Mouse (Mus musculus): Measurements from ENCODE around the gene Plekha4.
A peak's percentile ranks its signal among the peaks of the same experiment; 100 is the strongest.
"Not testable (repeated sequence)": the region's sequence is repeated elsewhere in the genome, so short reads cannot be mapped to it uniquely, and the experiment has no call there.

The Plekha4 gene

DNA sequence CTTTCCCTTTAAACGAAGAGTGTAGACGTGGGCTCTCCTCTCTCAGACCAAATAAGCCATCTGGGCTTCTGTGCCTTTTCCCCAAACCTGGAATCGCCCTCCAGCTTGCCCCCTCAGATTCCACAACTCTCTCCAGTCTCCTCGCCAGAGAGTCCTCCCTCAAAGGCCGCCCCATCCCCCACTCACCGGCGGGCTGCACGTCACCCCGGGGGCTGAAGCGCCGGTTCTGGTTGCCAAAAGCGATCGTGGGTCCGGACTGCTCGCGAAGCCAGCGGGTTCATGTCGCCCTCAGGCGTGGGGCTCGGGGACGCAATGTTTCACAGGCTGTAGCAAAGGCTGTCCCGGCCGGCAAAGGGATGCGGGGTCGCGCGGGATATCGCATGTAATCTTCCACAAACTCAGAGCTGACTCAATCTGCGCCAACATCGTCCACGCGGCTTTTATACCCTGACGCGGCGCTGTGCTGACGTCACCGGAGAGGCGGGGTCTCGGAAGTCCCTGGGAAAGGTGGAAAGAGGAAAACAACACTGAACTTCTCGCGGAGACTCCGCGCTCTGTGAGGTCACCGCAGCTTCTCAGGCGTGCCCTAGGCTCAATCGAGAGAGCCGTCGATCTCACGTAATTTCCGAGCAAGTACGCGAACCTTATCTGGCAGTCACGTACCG is at the start of gene Plekha4, which contains the start of gene Ppp1r15a:
Gene Plekha4, plus strand, starts transcription at position 522 of the 665 bp plus-strand sequence.
Gene Ppp1r15a, minus strand, starts transcription at position 460 of the 665 bp plus-strand sequence.
- DNase-seq (ENCODE audit: low spot score): peak; percentile 89

DNA sequence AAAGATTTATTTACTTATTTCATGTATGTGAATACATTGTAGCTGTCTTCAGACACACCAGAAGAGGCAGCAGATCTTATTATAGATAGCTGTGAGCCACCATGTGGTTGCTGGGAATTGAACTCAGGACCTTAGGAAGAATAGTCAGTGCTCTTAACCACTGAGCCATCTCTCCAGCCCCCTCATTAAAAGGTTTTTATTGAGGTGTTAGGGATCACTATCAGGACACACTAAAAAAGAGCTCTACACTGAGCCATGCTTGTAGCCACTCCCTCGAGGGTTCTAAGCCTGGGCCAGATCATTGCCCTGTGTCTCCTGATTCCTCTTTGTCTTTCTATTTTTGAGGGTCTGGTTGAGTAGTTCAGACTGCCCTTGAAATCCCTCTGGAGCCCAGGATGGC is 49.7 kb upstream of the Plekha4 start:
- DNase-seq (ENCODE audit: low spot score): no peak

DNA sequence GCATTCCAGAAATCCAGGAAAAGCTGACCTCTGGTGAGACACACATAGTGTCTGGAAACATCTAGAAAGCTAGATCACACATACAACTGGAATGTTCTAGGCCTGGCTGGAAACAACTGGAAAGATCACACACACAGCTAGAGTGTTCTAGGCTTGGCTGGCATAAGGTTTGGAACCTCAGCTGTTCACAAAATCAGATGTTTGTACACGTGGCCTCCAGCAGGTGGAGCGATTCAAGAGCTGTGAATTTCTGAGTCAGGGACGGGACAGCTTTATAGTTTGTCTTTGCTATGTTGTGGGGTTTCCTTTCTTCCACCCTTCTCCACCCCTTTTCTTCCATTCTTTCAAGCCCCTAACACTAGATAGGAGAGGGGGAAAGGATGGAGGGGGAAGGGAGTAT is 49.1 kb upstream of the Plekha4 start:
- DNase-seq (ENCODE audit: low spot score): no peak

DNA sequence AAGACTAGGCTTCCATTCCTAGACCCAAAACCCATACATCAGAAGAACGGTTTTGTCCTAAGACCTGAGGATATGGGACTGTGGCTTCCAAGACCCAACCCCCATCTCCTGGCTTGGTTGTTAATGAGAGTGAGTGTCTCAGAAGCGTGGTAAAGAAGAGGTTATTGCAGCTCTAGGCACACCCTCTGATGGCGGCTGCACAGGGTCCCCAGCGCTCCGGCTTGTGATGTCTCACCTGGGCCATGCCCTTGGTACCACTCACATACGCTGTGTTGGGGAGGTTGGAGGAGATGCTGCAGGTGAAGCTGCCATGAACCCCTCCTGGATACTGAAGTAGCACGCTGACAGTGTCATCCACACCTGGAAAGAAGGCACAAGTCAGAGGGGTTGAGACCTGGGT is 47.4 kb upstream of the Plekha4 start:
- DNase-seq (ENCODE audit: low spot score): no peak

DNA sequence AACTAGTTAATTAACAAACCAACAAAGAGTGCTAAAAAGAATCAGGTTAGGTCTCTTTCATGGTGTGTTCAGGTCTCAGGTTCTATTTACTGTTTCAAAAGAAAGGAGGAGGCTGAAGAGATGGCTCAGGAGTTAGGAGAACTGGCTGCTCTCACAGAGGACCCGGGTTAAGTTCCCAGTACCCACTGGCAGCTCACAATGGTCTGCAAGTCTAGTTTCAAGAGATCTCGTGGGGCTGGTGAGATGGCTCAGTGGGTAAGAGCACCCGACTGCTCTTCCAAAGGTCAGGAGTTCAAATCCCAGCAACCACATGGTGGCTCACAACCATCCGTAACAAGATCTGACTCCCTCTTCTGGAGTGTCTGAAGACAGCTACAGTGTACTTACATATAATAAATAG is 45.8 kb upstream of the Plekha4 start:
- not testable (repeated sequence) for DNase-seq (ENCODE audit: low spot score)

DNA sequence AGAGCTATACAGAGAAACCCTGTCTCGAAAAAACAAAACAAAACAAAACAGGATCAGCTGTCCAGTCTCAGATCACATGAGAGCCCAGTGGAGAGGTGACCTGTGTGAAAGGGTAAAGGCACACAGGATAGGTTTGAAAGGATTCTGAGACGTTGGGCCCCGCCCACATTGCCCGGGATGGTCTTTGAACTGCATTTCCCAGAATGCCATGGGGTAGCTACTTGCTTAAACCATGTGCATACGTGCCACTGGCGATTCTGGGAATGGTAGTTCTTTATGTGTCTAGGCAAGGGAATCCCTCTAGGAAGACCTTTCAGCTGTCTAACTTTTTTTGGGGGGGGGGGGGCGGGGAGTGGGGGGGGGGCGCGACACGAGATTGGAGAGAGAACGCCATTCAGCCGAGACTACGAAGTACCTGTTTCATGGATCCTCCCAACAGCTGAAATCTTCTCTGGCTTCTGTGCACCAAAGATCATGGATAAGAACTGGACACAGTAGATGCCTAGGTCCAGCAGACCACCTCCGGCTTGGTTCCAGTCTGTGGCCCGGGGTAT is 44.7 kb upstream of the Plekha4 start, which contains the start of gene Tulp2:
Gene Tulp2, plus strand, starts transcription at position 504 of the 554 bp plus-strand sequence.
- DNase-seq (ENCODE audit: low spot score): no peak

DNA sequence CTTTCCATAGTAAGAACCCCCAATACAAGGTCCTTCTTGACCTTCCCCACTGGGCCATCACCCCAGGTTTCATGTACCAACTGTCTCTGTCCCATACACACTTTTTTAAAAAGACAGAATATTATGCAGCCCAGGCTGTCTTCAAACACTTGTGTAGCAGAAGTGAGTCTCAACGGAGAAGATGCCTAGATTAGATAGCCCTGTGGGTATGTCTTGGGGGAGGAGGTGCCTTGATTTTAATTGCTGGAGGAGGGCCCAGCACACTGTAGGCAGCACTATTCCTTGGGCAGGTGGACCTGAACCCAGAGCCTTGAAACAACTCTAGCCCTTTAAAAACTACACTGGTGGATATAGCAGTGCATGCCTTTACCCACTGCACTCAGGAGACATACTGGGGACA is 44.0 kb upstream of the Plekha4 start:
- DNase-seq (ENCODE audit: low spot score): no peak

DNA sequence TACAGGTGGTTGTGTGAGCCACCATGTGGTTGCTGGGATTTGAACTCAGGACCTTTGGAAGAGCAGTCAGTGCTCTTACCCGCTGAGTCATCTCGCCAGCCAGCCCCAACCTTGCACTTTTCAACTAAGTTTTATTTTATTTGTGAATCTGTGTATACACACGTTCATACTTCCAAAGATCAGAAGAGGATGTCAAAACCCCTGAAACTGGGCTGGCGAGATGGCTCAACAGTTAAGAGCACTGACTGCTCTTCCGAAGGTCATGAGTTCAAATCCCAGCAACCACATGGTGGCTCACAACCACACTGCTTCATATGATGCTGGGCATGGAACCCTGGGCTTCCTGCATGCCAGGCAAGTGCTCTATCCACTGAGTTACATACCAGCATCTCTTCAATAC is 41.1 kb upstream of the Plekha4 start:
- DNase-seq (ENCODE audit: low spot score): not testable (repeated sequence)

DNA sequence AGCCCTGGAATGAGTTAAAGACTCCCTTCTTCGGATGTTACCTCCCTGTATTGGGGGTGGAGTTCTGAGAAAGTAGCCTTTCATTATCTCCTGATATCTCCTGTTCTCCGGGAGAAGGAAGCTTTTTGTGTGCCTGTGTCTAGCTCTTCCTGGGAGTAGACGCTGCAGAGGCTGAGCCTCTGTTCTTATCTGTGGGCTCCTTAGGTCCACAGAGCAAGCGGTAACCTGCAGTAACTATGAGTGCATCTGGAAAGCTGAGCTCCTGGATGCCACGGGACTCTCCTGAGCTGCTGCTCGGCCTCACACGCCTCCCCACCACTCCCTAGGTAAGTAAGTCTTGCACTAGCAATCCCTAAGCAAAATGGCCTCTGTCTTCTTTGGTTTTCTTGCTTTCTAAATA is 40.0 kb upstream of the Plekha4 start:
- DNase-seq (ENCODE audit: low spot score): no peak

DNA sequence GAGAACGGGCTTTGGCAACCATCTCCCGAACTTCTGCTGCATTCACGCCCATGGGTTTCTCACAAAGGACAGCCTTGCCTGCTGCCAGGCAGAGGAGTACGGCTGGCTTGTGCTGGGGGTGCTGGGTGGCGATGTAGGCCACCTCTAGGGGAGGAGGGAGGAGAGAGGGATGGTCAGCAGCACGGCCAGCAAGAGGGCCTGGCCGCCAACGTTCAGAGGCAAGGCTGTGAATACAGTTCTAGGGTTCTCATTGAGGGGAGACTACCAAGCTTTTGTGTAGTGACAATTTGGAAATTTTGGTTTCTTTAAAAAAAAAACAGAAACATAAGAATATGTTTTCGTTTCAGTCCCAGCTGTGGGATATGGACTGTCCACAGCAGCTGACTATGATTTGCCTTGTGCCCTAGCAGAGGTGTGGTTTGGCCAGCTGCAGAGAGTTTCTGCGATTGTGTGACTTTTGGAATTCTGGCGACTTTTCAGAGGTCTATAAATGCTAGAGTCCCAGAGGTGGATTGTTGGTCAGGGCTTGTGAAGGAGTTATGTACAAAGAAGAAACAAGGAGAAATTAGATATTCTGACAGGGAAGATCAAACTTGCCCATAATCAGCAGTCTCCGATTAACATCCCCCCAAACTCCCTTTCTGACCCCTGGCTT is 39.2 kb upstream of the Plekha4 start, which contains the start of gene Gm45808:
Gene Gm45808, minus strand, starts transcription at position 51 of the 655 bp plus-strand sequence.
- DNase-seq (ENCODE audit: low spot score): no peak

DNA sequence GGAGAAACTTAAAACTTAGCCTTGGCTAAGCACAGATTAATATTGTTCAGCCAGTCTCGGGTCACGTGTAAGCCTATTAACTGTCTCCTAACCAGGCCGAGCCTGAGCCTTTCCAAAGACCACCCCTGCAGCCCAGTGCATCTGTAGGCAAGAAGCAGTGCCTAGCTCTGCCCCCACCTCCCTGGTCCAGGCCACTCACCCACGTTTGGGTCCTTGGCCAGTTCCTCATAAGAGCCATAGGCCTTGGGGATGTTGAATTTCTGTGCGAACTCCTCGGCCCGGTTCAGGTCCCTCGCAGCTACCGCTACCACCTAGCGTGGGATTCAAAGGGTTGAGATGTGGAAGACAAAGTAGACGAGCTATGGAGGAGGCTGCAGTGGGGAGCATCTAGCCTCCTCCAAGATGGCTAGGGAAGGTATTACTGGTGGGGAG is 38.3 kb upstream of the Plekha4 start:
- DNase-seq (ENCODE audit: low spot score): no peak

DNA sequence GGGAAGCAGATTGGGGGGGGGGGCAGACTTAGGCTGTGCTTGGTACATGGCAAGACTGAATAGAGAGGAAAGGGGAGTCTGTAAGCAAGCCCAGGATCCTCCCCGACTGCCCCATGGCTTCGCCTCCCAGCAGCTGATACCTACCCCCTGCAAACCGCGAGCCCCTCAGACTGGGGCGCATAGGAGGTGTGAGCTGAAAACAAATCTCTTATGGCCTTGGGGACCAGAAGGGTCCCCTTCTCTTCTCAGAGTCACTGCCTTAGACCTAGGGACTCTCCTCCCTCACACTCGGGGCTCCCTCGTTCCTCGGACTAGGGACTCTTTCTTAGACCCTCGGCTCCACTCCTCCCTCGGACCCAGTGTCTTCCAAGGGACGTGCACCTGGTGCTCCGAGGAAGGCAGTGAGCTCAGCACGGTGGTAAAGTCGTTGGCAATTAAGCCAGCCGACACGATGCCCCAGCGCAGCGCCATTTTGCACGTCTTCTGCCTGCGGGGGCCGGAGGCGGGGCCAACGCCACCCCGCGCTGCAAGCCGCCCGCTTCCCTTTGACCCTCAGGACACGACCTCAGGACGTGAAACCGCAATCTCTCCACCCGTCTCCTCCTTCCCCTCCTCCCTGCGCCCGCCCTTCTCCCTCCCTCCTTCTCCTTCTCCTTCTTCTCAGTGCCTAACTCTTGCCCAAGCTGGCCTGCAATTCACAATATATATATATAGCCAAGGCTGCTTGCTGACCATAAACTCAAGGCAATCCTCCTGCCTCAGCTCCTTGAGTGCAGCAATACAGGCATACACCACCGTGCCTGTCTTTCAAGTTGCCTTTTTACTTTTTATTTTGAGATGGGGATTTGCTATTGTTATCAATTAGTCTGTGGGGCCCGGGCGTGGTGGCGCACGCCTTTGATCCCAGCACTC is 37.6 kb upstream of the Plekha4 start, which contains the start of gene Dhdh:
Gene Dhdh, minus strand, starts transcription at position 513 of the 912 bp plus-strand sequence.
- DNase-seq (ENCODE audit: low spot score): peak; percentile 83

DNA sequence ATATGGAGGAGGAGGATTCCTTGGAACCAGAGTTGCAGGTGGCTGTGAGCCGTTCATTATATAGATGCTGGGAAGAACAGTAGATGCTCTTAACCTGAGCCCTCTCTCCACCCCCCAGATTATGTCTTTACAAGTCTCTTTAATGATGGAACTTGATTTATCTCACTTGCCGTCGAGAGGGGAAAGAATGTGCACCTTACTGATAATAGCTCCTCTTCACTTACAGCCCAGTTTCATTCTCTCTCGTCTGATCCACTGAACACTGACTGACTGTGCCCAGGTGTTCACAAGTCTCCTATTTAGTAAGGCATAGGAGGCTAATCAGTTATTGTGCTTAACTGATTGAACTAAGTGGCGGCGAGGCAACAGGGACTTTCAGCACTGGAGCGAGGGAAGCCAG is 36.6 kb upstream of the Plekha4 start:
- DNase-seq (ENCODE audit: low spot score): no peak

DNA sequence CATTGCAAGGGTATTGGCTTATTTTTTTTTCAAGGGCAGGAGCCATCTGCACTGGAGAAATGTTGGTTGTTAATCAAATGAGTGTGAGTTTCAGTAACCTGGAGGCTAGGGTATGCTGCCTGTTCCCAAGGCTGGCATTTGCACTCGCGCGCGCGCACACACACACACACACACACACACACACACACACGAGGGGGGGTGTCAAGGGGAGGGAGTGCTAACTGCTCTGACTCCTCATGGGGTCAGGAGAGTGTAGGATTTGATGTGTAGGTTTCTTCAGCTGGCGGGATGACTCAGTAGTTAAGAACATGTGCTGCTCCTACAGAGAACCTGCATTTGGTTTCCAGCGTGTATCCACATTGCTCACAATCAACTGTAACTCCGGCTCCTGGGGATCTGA is 35.3 kb upstream of the Plekha4 start:
- DNase-seq (ENCODE audit: low spot score): no peak

DNA sequence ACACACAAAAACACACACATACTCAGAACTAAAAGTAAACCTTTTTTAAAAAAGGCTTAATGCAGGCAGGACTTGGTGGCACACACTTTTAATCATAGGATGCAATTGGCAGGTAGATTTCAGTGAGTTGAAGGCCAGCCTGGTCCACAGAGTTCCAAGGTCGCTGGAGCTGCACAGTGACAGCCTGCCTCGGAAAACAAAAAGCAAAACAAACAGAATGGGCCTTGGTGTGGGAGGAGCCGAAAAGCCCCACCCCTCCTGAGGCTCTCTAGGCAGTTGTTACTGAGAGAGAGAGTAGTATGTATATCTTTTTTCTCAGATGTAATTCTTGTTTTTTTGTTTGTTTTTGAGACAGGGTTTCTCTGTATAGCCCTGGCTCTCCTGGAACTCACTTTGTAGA is 34.9 kb upstream of the Plekha4 start:
- peak; percentile 40 for DNase-seq (ENCODE audit: low spot score)

DNA sequence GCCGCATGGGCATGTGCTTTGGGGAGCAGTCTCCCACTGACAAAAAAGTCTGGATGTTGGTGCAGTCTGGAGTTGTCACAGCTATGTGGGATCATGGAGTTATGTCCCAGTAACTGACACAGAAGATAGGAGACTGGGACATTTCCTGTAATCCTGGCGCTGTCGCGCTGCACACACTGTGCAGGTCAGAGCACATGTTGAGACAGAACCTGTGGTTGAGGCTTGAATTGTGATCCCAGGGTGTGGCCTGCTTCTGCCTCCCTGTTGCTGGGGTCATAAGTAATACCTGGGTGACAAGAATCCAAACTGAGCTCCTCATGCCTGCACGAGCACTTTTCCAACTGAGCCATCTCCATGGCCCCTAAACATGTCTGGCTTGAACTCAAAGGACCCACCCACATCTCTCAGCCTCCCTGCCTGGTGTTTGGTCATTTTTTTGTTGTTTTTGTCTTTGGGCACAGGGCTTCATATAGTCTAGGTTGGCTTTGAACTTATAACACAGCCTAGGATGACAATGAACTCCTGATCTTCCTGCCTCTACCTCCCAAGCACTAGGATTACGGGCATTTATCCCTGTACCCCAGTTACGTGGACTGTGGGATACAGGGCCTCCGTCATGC is 33.8 kb upstream of the Plekha4 start:
- no peak for DNase-seq (ENCODE audit: low spot score)

DNA sequence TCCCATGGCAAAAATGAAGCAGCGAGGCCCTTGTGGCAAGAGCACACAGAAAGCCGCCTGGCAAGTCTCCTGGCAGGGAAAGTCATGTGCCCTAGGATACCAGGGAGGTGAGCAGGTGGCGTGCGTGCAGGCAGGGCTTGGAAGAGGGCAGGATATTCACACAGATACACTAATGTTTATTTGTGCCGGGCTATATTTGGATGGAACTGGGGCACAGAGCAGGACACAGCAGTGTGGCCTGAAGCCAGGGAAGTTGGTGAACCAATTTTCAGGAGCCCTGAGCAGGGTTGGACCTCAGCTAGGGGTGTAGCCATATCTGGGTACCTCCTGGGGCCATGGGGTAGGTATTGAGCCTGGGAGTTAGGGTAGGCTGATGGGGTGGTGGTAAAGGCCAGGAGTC is 33.2 kb upstream of the Plekha4 start:
- DNase-seq (ENCODE audit: low spot score): no peak

DNA sequence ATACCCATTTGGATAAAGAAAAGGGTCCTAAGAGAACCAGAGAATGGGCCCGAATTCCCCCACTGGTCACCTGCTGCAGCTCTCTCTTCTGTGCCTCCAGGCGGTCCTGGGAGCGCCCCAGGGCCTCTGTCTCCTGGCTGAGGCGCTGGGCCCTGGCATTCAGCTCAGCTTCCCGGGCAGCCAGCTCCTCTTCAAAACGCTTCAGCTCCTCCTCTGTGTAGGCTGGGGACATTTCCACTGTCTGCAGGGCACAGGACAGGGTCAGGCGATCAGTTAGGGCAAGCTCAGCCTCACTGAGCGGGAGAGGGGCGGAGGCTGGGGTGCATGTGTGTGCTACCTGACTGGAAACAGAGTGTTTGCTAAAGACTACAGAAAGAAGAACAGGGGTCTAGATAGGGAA is 31.6 kb upstream of the Plekha4 start:
- DNase-seq (ENCODE audit: low spot score): no peak

DNA sequence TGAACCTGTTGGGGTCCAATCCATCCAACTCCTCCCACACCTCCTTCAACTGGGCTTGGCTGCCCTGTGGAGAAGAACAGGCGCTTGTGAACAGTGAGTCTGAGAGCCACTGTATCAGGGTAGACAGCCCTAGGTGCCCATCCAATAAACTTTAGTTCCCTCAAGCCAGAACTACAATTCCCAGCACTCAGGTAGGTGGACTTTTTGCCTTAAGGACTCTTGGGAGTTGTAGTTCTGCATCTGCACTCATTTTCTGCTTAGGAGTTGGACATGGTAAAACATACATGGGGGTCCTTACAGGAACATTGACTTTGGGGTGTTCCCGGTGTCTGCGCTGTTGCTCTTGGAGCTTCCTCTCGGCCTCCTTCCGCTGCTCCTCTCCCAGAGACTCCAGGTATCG is 27.7 kb upstream of the Plekha4 start:
- no peak for DNase-seq (ENCODE audit: low spot score)

DNA sequence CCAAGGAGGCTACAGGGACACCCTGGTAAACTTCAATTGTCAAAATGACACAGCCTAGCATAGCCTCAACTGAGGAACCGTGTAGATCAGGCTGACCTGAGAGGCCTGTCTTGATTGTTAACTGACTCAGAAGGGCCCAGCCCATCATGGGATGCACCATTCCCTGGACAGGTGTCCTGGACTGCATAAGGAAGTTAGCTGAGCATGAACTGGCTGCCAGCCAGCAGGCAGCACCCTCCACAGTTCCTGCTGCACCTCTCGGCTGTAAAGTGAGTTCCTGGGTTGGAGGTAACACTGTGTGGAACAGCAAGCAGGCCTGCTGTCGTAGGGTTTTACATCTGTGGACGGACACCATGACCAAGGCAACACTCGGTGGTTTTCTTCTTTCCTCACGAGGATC is 18.5 kb upstream of the Plekha4 start:
- DNase-seq (ENCODE audit: low spot score): no peak

DNA sequence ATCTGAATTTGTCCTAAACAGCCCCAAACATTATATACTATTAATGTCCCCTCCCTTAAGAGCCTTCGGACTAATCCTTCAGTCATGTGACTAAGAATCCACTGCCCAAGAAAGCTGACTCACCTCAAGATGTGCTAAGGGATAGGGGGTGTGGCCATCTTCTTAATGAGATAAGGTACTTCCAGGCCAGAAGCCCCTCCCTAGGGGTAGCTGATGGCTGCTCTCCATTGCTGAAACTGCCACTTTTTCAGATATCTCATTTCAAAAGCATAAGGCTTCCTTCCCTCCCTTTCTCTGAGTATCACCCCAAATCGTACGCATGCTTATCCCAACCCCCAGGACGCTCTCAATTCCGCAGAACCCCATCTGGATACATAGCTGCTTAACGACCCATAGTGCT is 17.6 kb upstream of the Plekha4 start:
- DNase-seq (ENCODE audit: low spot score): no peak
